Mouse (Mus musculus) lung, postnatal 0 days (tissue): ENCODE data around the gene Med1.
A peak's percentile ranks its signal among the peaks of the same experiment; 100 is the strongest.

Experiments
- CTCF ChIP-seq: IDR thresholded peaks from 2 replicates; pipeline ENCODE4 v1.5.1; 2016; ENCODE audit warnings: antibody characterized with exemption, mild to moderate bottlenecking
- EP300 ChIP-seq: IDR thresholded peaks from 2 replicates; pipeline ENCODE4 v1.6.1; 2016; ENCODE audit warnings: antibody characterized with exemption, mild to moderate bottlenecking, control low read depth

GRCm38 (mm10) chr11:98142545-98142944 is 50.5 kb downstream of the Med1 start:
- TF ChIP-seq CTCF (0 out of 2 replicates have a peak, but pooled peaks have one; percentile 2), EP300 (no peak)
